Mouse (Mus musculus) limb, embryonic 10.5 days (tissue): ENCODE data around the gene Ankrd44. TPM values are rescaled to one million over a fixed set of nuclear protein-coding genes. Genes with fewer than 3 reads are reported as not detected.

ENCODE experiments used
- DNase-seq: peaks from one replicate; pipeline ENCODE4 v3.0.0-alpha.2; 2017; ENCODE audit warnings: low spot score
- H3K27ac ChIP-seq: fragments of 300-500 bp; sonication (generic); 2 replicates; pipeline ENCODE4 v1.5.1; 2016; ENCODE audit warnings: mild to moderate bottlenecking
- H3K27me3 ChIP-seq: fragments of 300-500 bp; sonication (generic); 2 replicates; pipeline ENCODE4 v1.6.1; 2016; ENCODE audit warnings: low read depth, mild to moderate bottlenecking; ENCODE audit not compliant: poor library complexity, severe bottlenecking
- H3K36me3 ChIP-seq: fragments of 300-500 bp; sonication (generic); 2 replicates; pipeline ENCODE4 v1.6.1; 2016; ENCODE audit warnings: mild to moderate bottlenecking, moderate library complexity
- H3K4me1 ChIP-seq: fragments of 300-500 bp; sonication (generic); 2 replicates; pipeline ENCODE4 v1.6.1; 2016
- H3K4me3 ChIP-seq: fragments of 300-500 bp; sonication (generic); 2 replicates; pipeline ENCODE4 v1.5.1; 2016; ENCODE audit warnings: mild to moderate bottlenecking, moderate library complexity
- H3K9me3 ChIP-seq: fragments of 300-500 bp; sonication (generic); replicated peaks from 2 replicates; pipeline ENCODE4 v1.6.1; 2016; ENCODE audit warnings: mild to moderate bottlenecking
- WGBS: fragments of 180-500 bp; shearing (Covaris S2); methylation state at CpG from one replicate; pipeline ENCODE4 v1.1.7; 2016; 5-methylcytosine and 5-hydroxymethylcytosine counted together
- polyA plus RNA-seq: library from polyadenylated mRNA; unstranded; fragments of >200 nt; fragmentation: Nextera tagmentation; extraction: Ambion mirVana; gene quantifications from 2 replicates; pipeline ENCODE4 v1.2.1, GENCODE M21; 2016

The Ankrd44 gene
- polyA plus RNA-seq, 1 experiment from 2014 or later, result 23.7 TPM

GRCm38 (mm10) chr1:54872857-54873616 is 53.1 kb downstream of the Ankrd44 start:
- no peaks in the 10 kb centered on the region for H3K27me3 ChIP-seq
- WGBS, result 84% methylated on average over 9 of the region's 9 CpGs
- H3K36me3 ChIP-seq, result peaks cover 6% of the 10 kb centered on the region
- H3K4me3 ChIP-seq, result no peak overlapping the region
- no peaks in the 10 kb centered on the region for H3K9me3 ChIP-seq
- peaks cover 9% of the 10 kb centered on the region; the same call in 1 of the 2 replicates for H3K4me1 ChIP-seq
- H3K27ac ChIP-seq, result no peak overlapping the region
- no peak for DNase-seq

GRCm38 (mm10) chr1:54871321-54871720 is 54.9 kb downstream of the Ankrd44 start:
- H3K9me3 ChIP-seq, result no peaks in the 10 kb centered on the region
- no peaks in the 10 kb centered on the region for H3K36me3 ChIP-seq
- H3K27me3 ChIP-seq, result no peaks in the 10 kb centered on the region
- no peak overlapping the region for H3K4me3 ChIP-seq
- H3K27ac ChIP-seq, result no peak overlapping the region
- no peak for DNase-seq
- peaks cover 24% of the 10 kb centered on the region; the same call in 1 of the 2 replicates for H3K4me1 ChIP-seq
- WGBS, result 100% methylated on average over 1 of the region's 1 CpGs

- Histone ChIP-seq H3K27me3 (no peaks in the 10 kb centered on the region), H3K4me1 (peaks cover 25% of the 10 kb centered on the region; the same call in 1 of the 2 replicates), H3K4me3 (no peak overlapping the region), H3K27ac (no peak overlapping the region), H3K36me3 (no peaks in the 10 kb centered on the region), H3K9me3 (no peaks in the 10 kb centered on the region)
- no peak for DNase-seq
- 80% methylated on average over 2 of the region's 2 CpGs for WGBS
Observed at GRCm38 (mm10) chr1:54870634-54871033, 55.6 kb downstream of the Ankrd44 start.

- 76% methylated on average over 4 of the region's 4 CpGs for WGBS
- Histone ChIP-seq H3K36me3 (no peaks in the 10 kb centered on the region), H3K27me3 (no peaks in the 10 kb centered on the region), H3K9me3 (no peaks in the 10 kb centered on the region), H3K4me1 (peaks cover 32% of the 10 kb centered on the region), H3K27ac (peak overlapping the region; percentile 27; the same call in 1 of the 2 replicates), H3K4me3 (no peak overlapping the region)
- no peak for DNase-seq
Observed at GRCm38 (mm10) chr1:54867226-54867625, 59.0 kb downstream of the Ankrd44 start.

- Histone ChIP-seq H3K4me1 (peaks cover 39% of the 10 kb centered on the region), H3K27ac (no peak overlapping the region), H3K27me3 (no peaks in the 10 kb centered on the region), H3K36me3 (no peaks in the 10 kb centered on the region), H3K4me3 (no peak overlapping the region), H3K9me3 (no peaks in the 10 kb centered on the region)
- 79% methylated on average over 3 of the region's 3 CpGs for WGBS
- no peak for DNase-seq
Observed at GRCm38 (mm10) chr1:54866131-54866530, 60.1 kb downstream of the Ankrd44 start.

- Histone ChIP-seq H3K27ac (no peak overlapping the region), H3K4me3 (no peak overlapping the region), H3K4me1 (peaks cover 45% of the 10 kb centered on the region), H3K36me3 (no peaks in the 10 kb centered on the region), H3K27me3 (no peaks in the 10 kb centered on the region), H3K9me3 (no peaks in the 10 kb centered on the region)
- no peak for DNase-seq
- 88% methylated on average over 7 of the region's 7 CpGs for WGBS
Observed at GRCm38 (mm10) chr1:54864928-54865652, 61.1 kb downstream of the Ankrd44 start.

GRCm38 (mm10) chr1:54860361-54860760 is 65.8 kb downstream of the Ankrd44 start:
- no peak for DNase-seq
- WGBS, result 86% methylated on average over 5 of the region's 5 CpGs
- Histone ChIP-seq H3K4me3 (no peak overlapping the region), H3K9me3 (no peaks in the 10 kb centered on the region), H3K36me3 (no peaks in the 10 kb centered on the region), H3K27me3 (no peaks in the 10 kb centered on the region), H3K27ac (no peak overlapping the region), H3K4me1 (peaks cover 23% of the 10 kb centered on the region)

- Histone ChIP-seq H3K4me1 (peaks cover 23% of the 10 kb centered on the region), H3K9me3 (no peaks in the 10 kb centered on the region), H3K36me3 (no peaks in the 10 kb centered on the region), H3K27ac (no peak overlapping the region), H3K4me3 (no peak overlapping the region), H3K27me3 (no peaks in the 10 kb centered on the region)
- no peak for DNase-seq
Observed at GRCm38 (mm10) chr1:54859876-54860275, 66.3 kb downstream of the Ankrd44 start.

GRCm38 (mm10) chr1:54858898-54859297 is 67.3 kb downstream of the Ankrd44 start:
- Histone ChIP-seq H3K27ac (no peak overlapping the region), H3K4me1 (peaks cover 27% of the 10 kb centered on the region), H3K4me3 (no peak overlapping the region), H3K9me3 (no peaks in the 10 kb centered on the region), H3K36me3 (no peaks in the 10 kb centered on the region), H3K27me3 (no peaks in the 10 kb centered on the region)
- no peak for DNase-seq
- 95% methylated on average over 2 of the region's 2 CpGs for whole genome bisulfite sequencing

GRCm38 (mm10) chr1:54856502-54856901 is 69.7 kb downstream of the Ankrd44 start:
- no peak for DNase-seq
- Histone ChIP-seq H3K27ac (no peak overlapping the region), H3K27me3 (no peaks in the 10 kb centered on the region), H3K4me3 (no peak overlapping the region), H3K4me1 (peaks cover 37% of the 10 kb centered on the region), H3K9me3 (no peaks in the 10 kb centered on the region), H3K36me3 (no peaks in the 10 kb centered on the region)
- 94% methylated on average over 7 of the region's 7 CpGs for WGBS

GRCm38 (mm10) chr1:54855970-54856369 is 70.2 kb downstream of the Ankrd44 start:
- no peak overlapping the region for H3K27ac ChIP-seq
- no peaks in the 10 kb centered on the region for H3K9me3 ChIP-seq
- H3K27me3 ChIP-seq, result no peaks in the 10 kb centered on the region
- WGBS, result 86% methylated on average over 3 of the region's 3 CpGs
- peaks cover 39% of the 10 kb centered on the region for H3K4me1 ChIP-seq
- H3K36me3 ChIP-seq, result no peaks in the 10 kb centered on the region
- no peak overlapping the region for H3K4me3 ChIP-seq
- DNase-seq, result no peak

- Histone ChIP-seq H3K27me3 (no peaks in the 10 kb centered on the region), H3K27ac (no peak overlapping the region), H3K36me3 (no peaks in the 10 kb centered on the region), H3K4me3 (no peak overlapping the region), H3K9me3 (no peaks in the 10 kb centered on the region), H3K4me1 (peaks cover 47% of the 10 kb centered on the region)
- WGBS, result 93% methylated on average over 1 of the region's 1 CpGs
- DNase-seq, result no peak
Observed at GRCm38 (mm10) chr1:54854388-54854787, 71.8 kb downstream of the Ankrd44 start.

- Histone ChIP-seq H3K4me3 (no peak overlapping the region), H3K4me1 (peaks cover 48% of the 10 kb centered on the region), H3K27ac (no peak overlapping the region), H3K9me3 (no peaks in the 10 kb centered on the region), H3K27me3 (no peaks in the 10 kb centered on the region), H3K36me3 (no peaks in the 10 kb centered on the region)
- 32% methylated on average over 11 of the region's 11 CpGs for WGBS
- no peak for DNase-seq
Observed at GRCm38 (mm10) chr1:54853311-54854000, 72.7 kb downstream of the Ankrd44 start.
